Comparison of ENCODE assay signal across 8 mouse cellular contexts in the genomic region with DNA sequence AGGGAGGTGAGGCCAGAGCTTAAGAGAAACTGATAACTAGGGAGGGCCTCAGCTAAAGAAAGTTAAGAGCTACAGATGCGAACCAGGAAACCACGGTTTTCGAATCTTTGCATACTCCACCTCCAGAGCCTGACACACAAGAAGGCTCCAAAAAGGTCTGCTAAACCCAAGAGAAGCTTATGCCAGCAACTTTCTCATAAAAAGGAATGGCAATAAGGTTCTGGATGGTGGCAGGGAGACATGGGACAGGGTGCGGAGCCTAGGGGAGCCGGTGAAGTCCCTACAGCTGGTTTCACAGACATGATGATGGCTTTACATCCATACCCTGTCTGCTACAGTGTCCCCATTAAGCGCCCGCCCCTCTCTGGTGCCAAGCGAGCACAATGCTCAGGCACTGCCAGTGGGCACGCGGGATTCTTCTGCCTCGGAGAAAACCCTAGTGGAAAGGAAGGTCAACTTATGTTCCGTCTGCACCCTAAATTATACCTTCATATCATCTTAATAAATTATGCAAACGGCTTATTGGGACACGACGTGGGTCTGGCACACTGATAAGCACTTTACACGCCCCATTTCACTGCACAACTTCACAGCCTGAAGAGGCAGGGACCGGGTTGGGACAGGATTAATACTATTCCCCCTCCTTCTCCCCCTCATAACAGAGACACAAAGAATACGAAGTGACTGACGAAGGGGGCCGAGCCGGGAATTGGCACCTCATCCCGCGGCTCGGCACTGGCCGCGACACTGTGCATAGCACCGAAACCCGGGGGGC. TPM values are rescaled to one million over a fixed set of nuclear protein-coding genes. Genes with fewer than 3 reads are reported as not detected.
A peak's percentile ranks its signal among the peaks of the same experiment; 100 is the strongest.
DNase-seq lines count a peak whose midpoint lies in the region; ATAC-seq and TF ChIP-seq lines count a peak whose summit lies in the region.

No protein-coding gene starts in this region.

- peak; percentile 24 for ATAC-seq in activated CD4-positive, CD25-positive, alpha-beta regulatory T cell, adult 4 months
- ATAC-seq in heart, embryonic 15.5 days (replicated peaks; ENCODE audit: insufficient number of reproducible peaks, insufficient read depth, low FRiP score, low read depth): no peak
- ATAC-seq in midbrain, embryonic 13.5 days: peak; percentile 40
- ATAC-seq in stomach, postnatal 0 days (ENCODE audit: low FRiP score, low TSS enrichment): peak; percentile 4; the same call in 1 of the 2 replicates

- H3K4me1 ChIP-seq in heart, embryonic 15.5 days (replicated peaks): peaks cover 43% of the 10 kb centered on the region
- peaks cover 37% of the 10 kb centered on the region for H3K4me1 ChIP-seq in limb, embryonic 10.5 days
- H3K4me1 ChIP-seq in midbrain, embryonic 13.5 days (replicated peaks): peaks cover 43% of the 10 kb centered on the region
- H3K4me1 ChIP-seq in stomach, postnatal 0 days (replicated peaks; ENCODE audit: control insufficient read depth, insufficient read depth): peaks cover 7% of the 10 kb centered on the region; the same call in 1 of the 2 replicates

- peak overlapping the region; percentile 82 for H3K4me2 ChIP-seq in heart, embryonic 15.5 days
- peak overlapping the region; percentile 86 for H3K4me2 ChIP-seq in midbrain, embryonic 13.5 days (replicated peaks)
- peak overlapping the region; percentile 86 for H3K4me2 ChIP-seq in stomach, postnatal 0 days (replicated peaks; ENCODE audit: low read depth)

- H3K9me3 ChIP-seq in heart, embryonic 15.5 days (replicated peaks): no peaks in the 10 kb centered on the region
- H3K9me3 ChIP-seq in limb, embryonic 10.5 days (replicated peaks): no peaks in the 10 kb centered on the region
- H3K9me3 ChIP-seq in midbrain, embryonic 13.5 days: no peaks in the 10 kb centered on the region
- no peaks in the 10 kb centered on the region for H3K9me3 ChIP-seq in stomach, postnatal 0 days (ENCODE audit: control insufficient read depth, low read length)

- 1% methylated on average over 28 of the region's 28 CpGs for WGBS in heart, embryonic 15.5 days
- 7% methylated on average over 28 of the region's 28 CpGs for WGBS in limb, embryonic 10.5 days
- WGBS in midbrain, embryonic 13.5 days: 5% methylated on average over 27 of the region's 28 CpGs
- under 1% methylated on average over 28 of the region's 28 CpGs for WGBS in stomach, postnatal 0 days

- H3K27ac ChIP-seq in layer of hippocampus, adult 2 months: peak overlapping the region; percentile 98
- peak overlapping the region; percentile 98 for H3K27ac ChIP-seq in heart, embryonic 15.5 days
- H3K27ac ChIP-seq in limb, embryonic 10.5 days: peak overlapping the region; percentile 97
- peak overlapping the region; percentile 94 for H3K27ac ChIP-seq in midbrain, embryonic 13.5 days
- peak overlapping the region; percentile 98 for H3K27ac ChIP-seq in stomach, postnatal 0 days (replicated peaks)

- H3K4me3 ChIP-seq in layer of hippocampus, adult 2 months: peak overlapping the region; percentile 82
- peak overlapping the region; percentile 98 for H3K4me3 ChIP-seq in heart, embryonic 15.5 days
- peak overlapping the region; percentile 81 for H3K4me3 ChIP-seq in limb, embryonic 10.5 days
- peak overlapping the region; percentile 96 for H3K4me3 ChIP-seq in midbrain, embryonic 13.5 days (replicated peaks)
- H3K4me3 ChIP-seq in stomach, postnatal 0 days (ENCODE audit: low read depth, low read length): peak overlapping the region; percentile 98

- peak overlapping the region; percentile 99 for H3K9ac ChIP-seq in heart, embryonic 15.5 days
- peak overlapping the region; percentile 96 for H3K9ac ChIP-seq in midbrain, embryonic 13.5 days (replicated peaks)
- H3K9ac ChIP-seq in stomach, postnatal 0 days (ENCODE audit: low read length): peak overlapping the region; percentile 98

- no peak for DNase-seq in layer of hippocampus, adult 2 months (ENCODE audit: low spot score in 2 of 2)
- no peak for DNase-seq in layer of hippocampus, adult 8-10 months (ENCODE audit: low spot score in 2 of 2)
- peak; percentile 34 for DNase-seq in embryo, embryonic 11 days
- peak; percentile 40 for DNase-seq in limb, embryonic 10.5 days (ENCODE audit: low spot score)
- DNase-seq in stomach, postnatal 0 days (ENCODE audit: low spot score): peak; percentile 45

- TF ChIP-seq EP300 in stomach, postnatal 0 days (optimal IDR thresholded peaks at IDR 0.05): no peak

- H3K36me3 ChIP-seq in heart, embryonic 15.5 days: no peaks in the 10 kb centered on the region
- H3K36me3 ChIP-seq in limb, embryonic 10.5 days: 0 out of 2 replicates have a peak, but pooled peaks cover 3% of the 10 kb centered on the region
- no peaks in the 10 kb centered on the region for H3K36me3 ChIP-seq in midbrain, embryonic 13.5 days
- no peaks in the 10 kb centered on the region for H3K36me3 ChIP-seq in stomach, postnatal 0 days (ENCODE audit: control insufficient read depth, insufficient read depth, low read length)

- H3K27me3 ChIP-seq in heart, embryonic 15.5 days: no peaks in the 10 kb centered on the region
- H3K27me3 ChIP-seq in limb, embryonic 10.5 days (ENCODE audit: low read depth, poor library complexity, severe bottlenecking): no peaks in the 10 kb centered on the region
- H3K27me3 ChIP-seq in midbrain, embryonic 13.5 days: no peaks in the 10 kb centered on the region
- H3K27me3 ChIP-seq in stomach, postnatal 0 days (ENCODE audit: control insufficient read depth, insufficient read depth, low read length): no peaks in the 10 kb centered on the region

- TF ChIP-seq CTCF in layer of hippocampus, adult 2 months (conservative IDR thresholded peaks at IDR 0.05): no peak
- TF ChIP-seq CTCF in stomach, postnatal 0 days (IDR thresholded peaks at IDR 0.05; ENCODE audit: low read depth): no peak

RNA-seq across cellular contexts. Expression of a gene that starts 0.9 kb away (rescaled TPM):
- 10 to 100 TPM; 64.3 to 66.4 TPM for total RNA-seq in layer of hippocampus, adult 2 months (2021)
- 10 to 100 TPM; 61.9 to 71.9 (median 68.0) TPM for total RNA-seq in layer of hippocampus, adult 8-10 months (2022)
- polyA plus RNA-seq in activated CD4-positive, CD25-positive, alpha-beta regulatory T cell, adult 4 months (2017; shearing (Covaris generic)): 10 to 100 TPM; 36.2 to 42.2 TPM
- polyA plus RNA-seq in heart, embryonic 15.5 days (2015; fragmentation: Nextera tagmentation; extraction: Ambion mirVana): 50.9 and 57.6 TPM in 2 replicates
- 87.9 and 98.3 TPM in 2 replicates for polyA plus RNA-seq in limb, embryonic 10.5 days (2016; fragmentation: Nextera tagmentation; extraction: Ambion mirVana)
- 119 and 121 TPM in 2 replicates for polyA plus RNA-seq in midbrain, embryonic 13.5 days (2015; fragmentation: Nextera tagmentation; extraction: Ambion mirVana)
- polyA plus RNA-seq in stomach, postnatal 0 days (2015; fragmentation: Nextera tagmentation; extraction: Ambion mirVana): 34.9 and 35.0 TPM in 2 replicates

RNA-seq across cellular contexts. Expression of a gene that starts 19.8 kb away (rescaled TPM):
- total RNA-seq in layer of hippocampus, adult 2 months (2021): 10 to 100 TPM; 32.8 to 37.5 TPM
- total RNA-seq in layer of hippocampus, adult 8-10 months (2022): 10 to 100 TPM; 30.4 to 34.8 (median 33.5) TPM
- polyA plus RNA-seq in activated CD4-positive, CD25-positive, alpha-beta regulatory T cell, adult 4 months (2017; shearing (Covaris generic)): 10 to 100 TPM; 29.8 to 39.5 TPM
- 24.2 and 31.0 TPM in 2 replicates for polyA plus RNA-seq in heart, embryonic 15.5 days (2015; fragmentation: Nextera tagmentation; extraction: Ambion mirVana)
- 68.6 and 77.0 TPM in 2 replicates for polyA plus RNA-seq in limb, embryonic 10.5 days (2016; fragmentation: Nextera tagmentation; extraction: Ambion mirVana)
- polyA plus RNA-seq in midbrain, embryonic 13.5 days (2015; fragmentation: Nextera tagmentation; extraction: Ambion mirVana): 40.3 TPM in 2 replicates
- polyA plus RNA-seq in stomach, postnatal 0 days (2015; fragmentation: Nextera tagmentation; extraction: Ambion mirVana): 21.8 and 22.0 TPM in 2 replicates

Comparison
In these comparisons a context has a peak if more than half of its experiments do, and no peak if none do; other contexts are left out.
1. DNase-seq: peak in embryo, embryonic 11 days (single experiment), limb, embryonic 10.5 days (single experiment) and stomach, postnatal 0 days (single experiment); none in layer of hippocampus, adult 2 months (0 of 2) and layer of hippocampus, adult 8-10 months (0 of 2).
2. Peak in every context shown above with its lines, with median percentiles within 50 percentile points of each other: H3K27ac ChIP-seq, H3K4me3 ChIP-seq, H3K4me2 ChIP-seq and H3K9ac ChIP-seq.